Mouse (Mus musculus) ZHBTc4 (cell line): Measurements from ENCODE around the gene Bckdha.

Source experiments
- DNase-seq: peaks from one replicate; pipeline ENCODE4 v3.0.0-alpha.2; 2011; ENCODE audit warnings: low read depth, low spot score

Gene Bckdha

GRCm38 (mm10) chr7:25681341-25682231, 22.8 kb upstream of the Bckdha start:
- no peak for DNase-seq

GRCm38 (mm10) chr7:25680514-25681258, 21.9 kb upstream of the Bckdha start, which contains the start of gene B9d2:
TSS of gene B9d2 (plus strand) at chr7:25680780.
- DNase-seq: peak; percentile 98

- DNase-seq: no peak
Measured at GRCm38 (mm10) chr7:25679971-25680370, 21.2 kb upstream of the Bckdha start.

- DNase-seq: no peak
Measured at GRCm38 (mm10) chr7:25677013-25677412, 18.2 kb upstream of the Bckdha start.

GRCm38 (mm10) chr7:25676085-25676781, 17.5 kb upstream of the Bckdha start:
- DNase-seq: no peak

GRCm38 (mm10) chr7:25675405-25675804, 16.6 kb upstream of the Bckdha start:
- no peak for DNase-seq

GRCm38 (mm10) chr7:25674719-25675300, 16.0 kb upstream of the Bckdha start, which contains the start of gene Tmem91:
TSS of gene Tmem91 (minus strand) at chr7:25675166.
- no peak for DNase-seq

GRCm38 (mm10) chr7:25674297-25674696, 15.5 kb upstream of the Bckdha start:
- DNase-seq: no peak

- peak; percentile 75 for DNase-seq
Measured at GRCm38 (mm10) chr7:25672442-25672841, 13.7 kb upstream of the Bckdha start.

- DNase-seq: no peak
Measured at GRCm38 (mm10) chr7:25671686-25672085, 12.9 kb upstream of the Bckdha start.

- DNase-seq: peak; percentile 62
Measured at GRCm38 (mm10) chr7:25670096-25670495, 11.3 kb upstream of the Bckdha start.

GRCm38 (mm10) chr7:25669631-25670030, 10.8 kb upstream of the Bckdha start:
- peak; percentile 94 for DNase-seq

- peak; percentile 70 for DNase-seq
Measured at GRCm38 (mm10) chr7:25669158-25669557, 10.4 kb upstream of the Bckdha start.

GRCm38 (mm10) chr7:25666381-25666780, 7.6 kb upstream of the Bckdha start:
- DNase-seq: no peak

- no peak for DNase-seq
Measured at GRCm38 (mm10) chr7:25657785-25658184, 996 bp downstream of the Bckdha start.

GRCm38 (mm10) chr7:25655601-25656428, 3.0 kb downstream of the Bckdha start:
- no peak for DNase-seq

GRCm38 (mm10) chr7:25652244-25652759, 6.5 kb downstream of the Bckdha start:
- DNase-seq: no peak

- DNase-seq: peak; percentile 23
Measured at GRCm38 (mm10) chr7:25651281-25651680, 7.5 kb downstream of the Bckdha start.

GRCm38 (mm10) chr7:25649839-25650238, 8.9 kb downstream of the Bckdha start:
- DNase-seq: no peak

- peak; percentile 68 for DNase-seq
Measured at GRCm38 (mm10) chr7:25647574-25648123, 11.1 kb downstream of the Bckdha start.
